Mouse (Mus musculus): ENCODE results near the gene Tfip11. TPM values are rescaled to one million over a fixed set of nuclear protein-coding genes. Genes with fewer than 3 reads are reported as not detected.
A peak's percentile ranks its signal among the peaks of the same experiment; 100 is the strongest.

The Tfip11 gene
- polyA plus RNA-seq, 1 experiment from 2014 or later: 41.7 TPM

DNA sequence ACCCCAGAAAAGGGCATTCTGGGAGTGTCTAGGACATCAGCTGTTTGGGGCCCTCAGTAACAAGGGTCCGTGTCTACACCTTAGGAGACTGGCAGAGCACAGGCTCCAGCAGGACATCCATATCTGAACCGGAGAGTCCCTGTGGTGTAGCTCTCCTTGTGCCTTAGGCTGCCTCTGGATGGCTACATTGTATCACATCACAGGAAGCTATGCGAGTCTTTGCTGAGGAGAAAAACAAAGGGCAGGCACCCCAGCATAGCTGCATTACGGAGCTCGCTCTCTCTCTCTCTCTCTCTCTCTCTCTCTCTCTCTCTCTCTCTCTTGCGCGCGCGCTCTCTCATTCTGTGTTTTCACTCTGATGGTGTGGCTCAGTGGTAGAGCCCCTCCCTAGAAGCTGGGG lies 55.9 kb downstream of the Tfip11 start:
- no peak for DNase-seq (ENCODE audit: extremely low spot score, low spot score)
- peaks cover 7% of the 10 kb centered on the region for H3K4me1 ChIP-seq
- no peaks in the 10 kb centered on the region for H3K27me3 ChIP-seq (ENCODE audit: poor library complexity, severe bottlenecking)
- H3K4me3 ChIP-seq: no peak overlapping the region
- peaks cover 62% of the 10 kb centered on the region for H3K36me3 ChIP-seq (replicated peaks)
- 0 out of 2 replicates have a peak overlapping the region, but pooled peaks have one; percentile 13 for H3K27ac ChIP-seq
- no peaks in the 10 kb centered on the region for H3K9me3 ChIP-seq
- WGBS: 61% methylated on average over 9 of the region's 9 CpGs

- Histone ChIP-seq H3K36me3 (replicated peaks) (peaks cover 61% of the 10 kb centered on the region), H3K27me3 (ENCODE audit: poor library complexity, severe bottlenecking) (no peaks in the 10 kb centered on the region), H3K4me1 (peaks cover 7% of the 10 kb centered on the region), H3K9me3 (no peaks in the 10 kb centered on the region), H3K4me3 (no peak overlapping the region), H3K27ac (peak overlapping the region; percentile 12; the same call in 1 of the 2 replicates)
- DNase-seq (ENCODE audit: extremely low spot score, low spot score): no peak
- whole genome bisulfite sequencing: 80% methylated on average over 16 of the region's 17 CpGs
Observed at GRCm38 (mm10) chr5:112382641-112383330, 56.6 kb downstream of the Tfip11 start.

- no peak for DNase-seq (ENCODE audit: extremely low spot score, low spot score)
- peaks cover 58% of the 10 kb centered on the region for H3K36me3 ChIP-seq (replicated peaks)
- no peaks in the 10 kb centered on the region for H3K9me3 ChIP-seq
- WGBS: 91% methylated on average over 13 of the region's 13 CpGs
- H3K4me3 ChIP-seq: no peak overlapping the region
- no peaks in the 10 kb centered on the region for H3K27me3 ChIP-seq (ENCODE audit: poor library complexity, severe bottlenecking)
- peaks cover 12% of the 10 kb centered on the region for H3K4me1 ChIP-seq
- no peak overlapping the region for H3K27ac ChIP-seq
Observed at GRCm38 (mm10) chr5:112384805-112385472, 58.8 kb downstream of the Tfip11 start.

DNA sequence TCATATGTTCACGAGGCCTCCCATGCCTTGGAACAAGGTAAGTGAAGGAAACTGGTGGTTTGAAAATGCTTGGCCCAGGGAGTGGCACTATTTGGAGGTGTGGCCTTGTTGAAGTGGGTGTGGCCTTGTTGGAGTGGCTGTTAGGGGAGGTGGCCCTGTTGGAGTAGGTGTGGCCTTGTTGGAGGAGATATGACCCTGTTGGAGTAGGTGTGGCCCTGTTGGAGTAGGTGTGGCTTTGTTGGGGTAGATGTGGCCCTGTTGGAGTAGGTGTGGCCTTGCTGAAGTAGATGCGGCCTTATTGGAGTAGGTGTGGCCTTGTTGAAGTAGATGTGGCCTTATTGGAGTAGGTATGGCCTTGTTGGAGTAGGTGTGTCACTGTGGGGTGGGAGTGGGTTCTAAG lies 59.8 kb downstream of the Tfip11 start:
- no peak for DNase-seq (ENCODE audit: extremely low spot score, low spot score)
- H3K4me3 ChIP-seq: no peak overlapping the region
- H3K27me3 ChIP-seq (ENCODE audit: poor library complexity, severe bottlenecking): peaks cover 5% of the 10 kb centered on the region; the same call in 1 of the 2 replicates
- WGBS: 84% methylated on average over 2 of the region's 2 CpGs
- H3K27ac ChIP-seq: no peak overlapping the region
- H3K9me3 ChIP-seq: no peaks in the 10 kb centered on the region
- peaks cover 65% of the 10 kb centered on the region for H3K36me3 ChIP-seq (replicated peaks)
- peaks cover 12% of the 10 kb centered on the region for H3K4me1 ChIP-seq

Other genes with a start within 250 kb of the Tfip11 start
- gene Cryba4, start 73.8 kb upstream of the Tfip11 start, polyA plus RNA-seq (2016; fragmentation: Nextera tagmentation; extraction: Ambion mirVana): 0.48 TPM in 1 of 2 replicates, not detected in the other
- 0.30 TPM in 1 of 2 replicates, not detected in the other for gene Crybb1, start 70.5 kb upstream of the Tfip11 start, polyA plus RNA-seq (2016; fragmentation: Nextera tagmentation; extraction: Ambion mirVana)
- 36.7 and 37.7 TPM in 2 replicates for gene Tpst2, start 49.7 kb upstream of the Tfip11 start, polyA plus RNA-seq (2016; fragmentation: Nextera tagmentation; extraction: Ambion mirVana)
- 47.2 and 48.9 TPM in 2 replicates for gene Srrd, start 16.7 kb downstream of the Tfip11 start, polyA plus RNA-seq (2016; fragmentation: Nextera tagmentation; extraction: Ambion mirVana)
- 32.7 and 33.6 TPM in 2 replicates for gene Hps4, start 16.7 kb downstream of the Tfip11 start, polyA plus RNA-seq (2016; fragmentation: Nextera tagmentation; extraction: Ambion mirVana)
- 0.19 and 0.31 TPM in 2 replicates for gene Gm6583, start 29.7 kb downstream of the Tfip11 start, polyA plus RNA-seq (2016; fragmentation: Nextera tagmentation; extraction: Ambion mirVana)
- gene Asphd2, start 68.5 kb downstream of the Tfip11 start, polyA plus RNA-seq (2016; fragmentation: Nextera tagmentation; extraction: Ambion mirVana): 11.9 and 15.0 TPM in 2 replicates
- 0.06 TPM in 1 of 2 replicates, not detected in the other for gene Gm6588, start 123.1 kb downstream of the Tfip11 start, polyA plus RNA-seq (2016; fragmentation: Nextera tagmentation; extraction: Ambion mirVana)